Mouse (Mus musculus): ENCODE results near the gene Olfr444.

Olfr444 gene

GRCm38 (mm10) chr6:42948767-42949166, at the start of gene Olfr444:
Olfr444 (plus strand) TSS chr6:42949067.
- DNase-seq (ENCODE audit: low read depth) = no peak

GRCm38 (mm10) chr6:42900345-42900744, 48.5 kb upstream of the Olfr444 start:
- no peak for DNase-seq (ENCODE audit: low read depth)

GRCm38 (mm10) chr6:42908578-42908977, 40.3 kb upstream of the Olfr444 start, which contains the start of gene Olfr447:
Olfr447 (plus strand) TSS chr6:42908878.
- no peak for DNase-seq (ENCODE audit: low read depth)

- no peak for DNase-seq (ENCODE audit: low read depth)
These were observed 27.8 kb upstream of the Olfr444 start, which contains the start of gene Olfr446 for GRCm38 (mm10) chr6:42921077-42921476. Olfr446 (plus strand) TSS chr6:42921377.

GRCm38 (mm10) chr6:42980377-42980776, 31.5 kb downstream of the Olfr444 start:
- no peak for DNase-seq (ENCODE audit: low read depth)

All from induced T-regulatory cell, adult 2 months (primary cell).